Mouse (Mus musculus) liver (tissue): ENCODE results near the gene Ulk4.

Experiments used
- DNase-seq: peaks from one replicate; pipeline ENCODE4 v3.0.0-alpha.2; 2020; ENCODE audit warnings: mixed read lengths

The Ulk4 gene

DNA sequence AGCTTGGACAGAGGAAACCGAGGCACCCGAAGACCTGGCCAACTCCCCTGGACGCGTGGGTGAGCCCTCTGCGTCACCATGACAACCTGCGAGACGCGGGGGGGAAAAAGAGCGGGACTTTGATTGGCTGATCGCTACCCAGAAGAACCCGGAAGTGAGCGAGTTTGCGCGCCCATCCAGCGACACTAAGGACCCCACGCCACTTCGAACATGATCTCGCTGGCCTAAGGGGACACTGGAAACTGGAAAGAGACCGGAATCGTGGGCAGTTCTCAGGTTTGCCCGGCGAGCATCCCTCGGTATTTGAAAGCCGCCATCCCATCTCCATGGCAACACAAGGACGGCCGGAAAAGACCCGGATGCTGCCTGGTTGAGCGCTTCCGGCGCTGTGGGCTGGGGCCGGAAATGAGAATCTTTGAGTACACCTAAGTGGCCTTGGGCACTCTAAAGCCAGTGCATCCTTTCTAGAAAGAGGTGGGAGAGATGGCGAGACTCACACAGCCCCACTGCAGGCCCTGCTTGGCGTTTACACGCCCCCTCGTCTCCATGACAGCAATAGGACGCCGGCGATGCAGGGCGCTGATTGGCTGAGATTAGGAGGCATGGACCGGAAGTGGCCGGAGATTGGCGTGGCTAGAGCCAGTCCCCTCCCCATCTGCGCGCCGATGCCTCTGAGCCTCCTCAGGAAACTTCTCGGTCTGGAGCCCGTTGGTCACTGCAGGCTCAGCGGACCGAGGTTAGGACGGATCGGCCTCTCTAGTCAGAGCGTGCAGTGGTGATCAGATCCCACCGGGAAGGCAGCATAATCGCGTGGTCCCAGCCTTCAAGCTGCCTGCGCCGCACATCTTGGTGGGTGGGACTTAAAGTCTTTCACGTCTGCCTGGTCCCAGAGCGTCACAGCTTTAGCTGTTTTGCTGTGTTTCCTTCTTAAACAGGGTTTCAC is at the start of gene Ulk4:
Gene Ulk4 (minus strand): TSS at position 80 of the 943 bp plus-strand sequence.
- peak; percentile 88 for DNase-seq

DNA sequence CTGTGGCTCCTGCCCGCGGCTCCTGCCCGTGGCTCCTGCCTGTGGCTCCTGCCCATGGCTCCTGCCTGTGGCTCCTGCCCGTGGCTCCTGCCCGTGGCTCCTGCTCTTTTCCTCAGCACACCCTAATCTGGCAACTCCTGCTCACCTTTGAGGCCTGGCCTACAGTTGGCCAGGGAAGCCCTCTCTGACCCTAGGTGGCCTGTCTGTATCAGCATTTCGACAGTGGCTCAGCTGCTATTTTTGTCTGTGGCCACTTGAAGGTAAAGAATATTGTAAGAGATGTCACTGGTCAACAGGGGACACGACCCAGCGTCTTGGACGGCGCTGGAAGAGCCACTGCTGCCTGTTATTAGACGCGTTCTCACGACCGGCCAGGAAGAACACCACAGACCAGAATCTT is 45.0 kb upstream of the Ulk4 start:
- no peak for DNase-seq

DNA sequence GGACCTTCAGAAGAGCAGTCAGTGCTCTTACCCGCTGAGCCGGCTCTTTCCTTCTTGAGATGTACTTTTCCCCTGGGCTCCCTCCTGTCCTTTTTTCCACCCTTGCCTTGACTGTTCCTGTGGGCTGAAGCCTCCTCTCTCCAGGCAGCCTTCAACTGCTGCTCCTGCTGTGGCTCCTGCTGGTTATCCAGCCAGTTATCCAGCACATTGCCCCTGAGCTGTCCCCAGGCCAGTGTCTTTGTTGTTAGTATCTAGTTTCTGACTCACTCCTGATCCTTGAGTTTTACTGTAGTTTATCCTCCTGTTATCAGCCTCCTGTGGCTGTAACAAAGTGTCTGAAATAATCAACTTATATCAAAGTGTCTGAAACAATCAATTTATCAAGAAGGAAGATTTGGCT is 44.1 kb upstream of the Ulk4 start:
- no peak for DNase-seq

DNA sequence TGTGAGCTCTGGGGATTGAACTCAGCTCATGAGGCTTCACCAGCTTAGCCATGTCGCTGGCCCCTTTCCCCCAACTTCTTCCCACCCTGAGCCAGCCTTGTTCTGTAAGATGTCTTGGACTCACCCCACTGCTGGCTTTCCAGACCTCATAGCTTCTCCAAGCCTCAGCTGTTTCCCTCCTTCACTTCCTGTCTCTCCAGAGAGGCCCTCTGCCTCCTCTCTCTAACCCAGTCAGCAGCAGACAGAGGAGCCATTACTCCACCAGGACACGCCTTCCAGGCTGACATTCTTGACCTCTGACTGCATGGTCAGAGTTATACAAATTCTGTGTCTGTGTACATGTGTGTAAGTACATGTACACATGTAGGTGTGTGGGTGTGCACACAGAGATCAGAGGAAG is 43.4 kb upstream of the Ulk4 start:
- DNase-seq, result no peak

DNA sequence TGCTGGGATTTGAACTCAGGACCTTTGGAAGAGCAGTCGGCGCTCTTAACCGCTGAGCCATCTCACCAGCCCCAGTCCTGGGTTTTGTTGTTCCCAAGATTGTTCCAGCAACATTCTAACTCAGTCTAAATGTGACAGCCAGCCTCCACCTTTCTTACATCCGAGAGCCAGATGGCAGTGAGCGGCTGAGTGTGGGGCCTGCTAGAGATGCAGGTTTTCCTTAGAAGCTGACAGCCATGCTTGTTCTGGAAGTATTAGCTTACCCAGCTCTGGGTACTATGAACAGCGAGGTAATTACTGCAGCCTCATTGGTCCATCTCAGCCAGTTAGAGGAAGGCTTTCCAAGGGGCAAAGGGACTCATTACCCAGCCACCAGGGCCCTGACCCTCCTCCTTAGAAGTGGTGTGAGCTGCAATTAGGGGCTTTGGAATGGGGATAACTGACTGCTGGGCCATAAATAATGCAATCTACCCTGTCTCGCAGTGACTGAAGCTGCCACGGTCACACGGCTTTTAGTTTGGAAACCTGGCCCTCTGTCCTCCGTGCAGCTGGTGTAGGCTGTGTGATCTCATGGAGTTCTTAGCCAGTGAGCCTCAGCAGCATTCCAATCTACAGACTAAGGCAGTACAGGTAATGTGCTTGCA is 42.4 kb upstream of the Ulk4 start:
- no peak for DNase-seq

DNA sequence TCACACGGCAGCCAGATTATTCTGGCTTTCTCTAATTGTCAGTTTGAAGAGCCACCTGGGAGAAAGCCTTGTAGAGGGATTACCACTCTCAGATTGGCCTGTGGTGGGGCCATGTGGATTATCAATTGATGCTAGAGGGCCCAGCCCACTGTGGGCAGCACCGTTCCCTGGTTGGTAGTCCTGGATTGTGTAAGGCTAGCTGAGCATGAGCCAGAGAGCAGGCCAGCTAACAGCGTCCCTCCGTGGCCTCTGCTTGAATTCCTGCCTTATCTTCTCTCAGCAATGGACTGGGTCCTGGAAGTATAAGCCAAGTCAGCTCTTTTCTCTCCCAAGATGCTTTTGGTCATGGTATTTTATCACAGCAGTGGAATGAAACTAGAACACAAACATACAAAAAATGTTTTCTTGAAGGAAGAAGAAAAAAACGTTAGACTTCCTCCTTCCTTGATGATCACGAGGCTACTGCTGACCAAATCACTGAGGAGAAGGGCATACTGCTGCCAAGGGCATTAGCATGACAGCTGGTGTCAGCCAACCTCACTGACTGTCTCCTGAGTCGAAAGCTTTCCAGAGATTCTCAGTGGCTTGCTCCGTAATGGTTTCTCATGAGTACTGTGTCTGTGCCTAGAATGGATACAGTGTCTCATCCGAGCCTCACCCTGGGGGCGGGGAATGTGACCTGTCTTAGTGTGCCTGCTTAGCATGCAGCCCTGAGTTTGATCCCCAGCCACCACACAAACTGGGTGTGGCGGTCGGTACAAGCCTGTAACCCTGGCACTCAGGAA is 39.8 kb upstream of the Ulk4 start:
- no peak for DNase-seq

DNA sequence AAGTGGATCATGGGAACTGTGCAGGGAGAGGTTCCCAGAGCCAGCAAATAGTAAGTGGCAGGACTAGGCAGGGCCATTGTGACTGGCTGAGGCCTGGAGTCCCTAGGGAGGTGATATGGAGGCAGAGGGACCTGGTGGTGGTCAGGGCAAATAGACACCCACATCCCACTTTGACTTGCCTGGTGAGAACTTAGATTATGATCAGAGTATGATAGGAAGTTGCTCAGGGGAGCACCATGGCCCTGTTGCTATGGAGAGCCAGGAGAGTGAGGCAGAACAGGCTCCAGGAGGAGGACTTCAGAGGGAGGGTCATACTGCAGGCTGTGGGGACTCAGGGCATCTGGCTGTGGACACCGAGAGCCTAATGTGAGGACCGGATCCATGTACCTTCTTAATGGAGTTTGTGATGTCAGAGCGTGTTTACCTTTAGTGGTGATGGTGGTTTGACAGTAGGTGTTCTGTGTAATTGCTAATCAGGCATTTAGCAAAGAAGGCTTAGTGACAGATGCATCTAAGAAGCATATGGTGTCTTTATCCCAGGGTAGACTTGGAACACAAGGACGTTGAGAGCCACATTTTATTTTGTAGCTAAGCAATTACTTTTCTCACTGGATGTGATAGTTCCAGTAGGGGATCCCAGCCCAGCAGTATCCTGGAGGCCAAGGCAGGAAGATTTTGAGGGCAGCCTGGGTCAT is 39.1 kb upstream of the Ulk4 start:
- DNase-seq, result no peak

DNA sequence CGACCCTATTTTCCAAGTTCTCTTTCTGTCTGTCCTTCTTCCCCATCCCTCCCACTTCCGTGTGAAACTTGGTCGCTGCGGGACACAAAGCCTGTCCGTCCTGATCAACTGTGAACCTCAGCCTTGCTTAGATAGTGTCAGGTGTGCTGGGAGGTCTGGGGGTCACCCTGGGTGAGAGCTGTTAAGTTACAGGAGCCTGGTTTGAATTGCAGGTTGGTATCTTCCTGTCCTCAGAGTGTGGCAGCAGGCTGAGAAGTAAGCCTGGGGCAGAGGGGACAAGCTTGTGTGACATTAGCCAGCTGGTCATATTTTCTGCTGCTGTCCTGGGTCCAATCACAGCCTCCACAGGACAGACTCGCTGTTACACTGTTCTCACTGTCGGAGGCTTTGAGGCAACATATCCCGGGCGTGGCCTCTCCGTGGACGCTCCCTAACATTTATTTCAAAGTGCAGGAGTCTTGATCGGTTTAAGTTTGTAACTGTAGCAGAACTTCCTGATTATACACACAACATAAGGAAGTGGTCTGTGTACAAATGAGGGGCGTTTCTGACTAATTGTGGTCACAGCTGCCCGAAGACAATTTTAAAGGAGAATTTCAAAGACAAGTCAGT is 37.6 kb upstream of the Ulk4 start:
- DNase-seq, result no peak

DNA sequence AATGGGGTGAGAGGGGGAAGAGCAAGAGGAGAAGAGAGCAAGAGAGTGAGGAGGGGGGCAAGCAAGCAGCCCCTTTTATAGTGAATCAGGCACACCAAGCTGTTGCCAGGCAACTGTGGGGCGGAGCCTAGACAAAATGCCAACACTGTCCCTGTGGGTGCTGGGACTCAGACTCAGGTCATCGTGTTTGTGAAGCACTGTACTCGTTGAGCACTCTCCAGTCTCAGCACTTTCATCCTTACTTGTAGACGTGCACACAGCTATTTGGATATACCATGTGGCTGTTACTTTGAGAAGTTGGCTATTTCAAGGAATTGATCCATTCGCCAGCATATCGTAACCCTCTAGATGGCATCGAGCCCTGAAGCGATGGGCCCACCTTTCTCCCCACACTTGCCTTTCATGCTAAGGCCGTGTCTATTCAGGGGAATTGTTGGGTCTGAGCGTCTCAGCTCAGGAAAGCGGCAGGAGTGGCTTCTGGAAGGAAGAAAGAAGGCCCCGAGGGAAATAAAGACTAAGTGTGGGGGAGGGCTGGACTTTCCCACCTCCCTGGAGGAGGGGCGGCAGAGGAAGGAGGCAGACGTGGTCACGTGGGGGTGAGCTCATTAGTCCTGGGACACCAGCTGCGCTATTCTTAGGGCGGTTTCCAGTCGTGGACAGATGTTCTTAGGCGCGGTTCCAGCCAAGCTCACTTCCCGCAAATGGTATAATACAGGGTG is 36.8 kb upstream of the Ulk4 start:
- peak; percentile 73 for DNase-seq

DNA sequence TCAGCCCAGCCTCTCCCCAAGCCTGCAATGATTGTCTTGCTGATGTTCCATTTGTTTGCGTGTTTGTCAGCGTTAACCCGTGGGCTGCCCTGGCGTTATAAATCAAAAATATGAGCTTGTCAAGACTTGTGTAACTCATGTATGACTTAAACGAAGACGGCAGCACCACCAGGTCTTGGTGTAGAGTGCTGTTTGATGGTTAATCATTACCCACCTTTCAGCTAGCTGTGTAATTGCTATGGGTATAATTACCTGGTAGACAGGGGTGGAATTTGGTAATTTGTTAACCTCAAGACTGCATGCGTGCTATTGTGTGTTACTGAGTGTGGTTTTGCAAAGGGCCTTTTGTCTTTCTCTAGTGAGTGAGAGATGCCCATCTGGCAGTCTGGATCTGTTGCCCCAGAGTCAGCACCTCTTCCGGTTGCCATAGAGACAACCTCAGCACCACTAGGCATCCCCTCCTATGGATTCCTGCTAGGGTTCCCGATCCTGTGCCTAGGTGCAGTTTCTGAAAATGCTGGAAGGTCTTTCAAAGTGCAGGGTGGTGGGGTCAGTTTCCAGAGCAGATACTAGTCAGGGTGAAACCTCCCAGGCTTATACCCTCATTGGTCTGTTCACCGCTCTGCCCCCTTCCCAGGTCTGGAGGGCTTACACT is 35.4 kb upstream of the Ulk4 start:
- no peak for DNase-seq

DNA sequence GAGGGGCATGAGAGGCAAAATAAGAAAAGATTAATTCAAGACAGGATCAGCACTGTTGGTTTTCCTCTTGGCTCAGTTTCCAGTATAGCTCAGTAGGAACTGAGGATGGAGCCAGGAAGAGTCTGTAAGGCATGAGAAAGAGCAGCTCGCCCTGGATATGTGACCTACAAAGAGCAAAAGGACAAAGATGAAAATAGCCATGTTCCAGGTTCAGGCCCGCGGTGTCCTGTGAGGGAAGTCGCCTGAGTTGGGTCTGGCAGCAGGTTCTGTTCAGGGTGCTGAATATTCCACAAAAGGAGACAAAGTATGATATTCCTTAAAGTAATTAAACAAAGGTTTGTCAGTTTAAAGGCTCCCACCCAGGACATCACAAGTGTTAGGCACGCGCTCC is 34.8 kb upstream of the Ulk4 start:
- no peak for DNase-seq

DNA sequence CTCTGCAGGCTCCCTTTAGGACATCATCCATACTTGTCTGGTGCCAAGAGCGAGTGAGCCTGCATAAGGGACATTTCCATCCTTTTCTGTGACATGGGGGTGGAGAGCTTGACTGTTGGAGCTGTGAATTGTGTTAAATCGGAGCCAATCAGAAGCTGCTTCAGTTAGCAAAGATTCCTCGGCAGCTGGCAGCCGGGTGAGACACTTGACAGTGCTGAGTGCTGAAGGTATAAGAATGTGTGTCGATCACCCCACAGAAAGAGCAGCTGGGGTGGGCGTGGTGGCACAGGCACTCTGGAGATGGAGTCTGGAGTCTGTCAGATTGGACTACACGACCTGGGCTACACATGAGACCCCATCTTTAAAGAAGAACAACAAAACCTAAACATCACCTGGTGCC is 33.5 kb upstream of the Ulk4 start:
- DNase-seq, result no peak

DNA sequence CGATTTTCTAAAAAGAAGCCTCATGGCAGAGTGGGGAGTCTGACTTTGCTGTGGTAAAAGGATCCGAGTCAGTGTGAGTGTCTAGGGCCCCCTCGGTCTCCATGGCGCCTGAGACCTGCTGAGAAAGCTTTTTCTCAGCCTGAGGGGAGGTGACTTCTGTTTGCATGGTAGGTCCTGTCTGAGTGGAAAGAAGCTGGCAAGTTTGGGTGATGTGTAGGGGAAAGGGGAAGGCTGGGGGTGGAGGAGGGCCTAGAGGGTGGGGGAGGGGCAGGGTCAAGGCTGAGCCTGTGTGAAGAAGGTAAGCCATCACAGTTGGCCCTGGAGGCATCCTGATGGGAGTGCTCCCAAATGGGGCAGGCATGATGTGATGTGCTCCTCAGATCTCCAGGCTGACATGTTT is 32.3 kb upstream of the Ulk4 start:
- no peak for DNase-seq

DNA sequence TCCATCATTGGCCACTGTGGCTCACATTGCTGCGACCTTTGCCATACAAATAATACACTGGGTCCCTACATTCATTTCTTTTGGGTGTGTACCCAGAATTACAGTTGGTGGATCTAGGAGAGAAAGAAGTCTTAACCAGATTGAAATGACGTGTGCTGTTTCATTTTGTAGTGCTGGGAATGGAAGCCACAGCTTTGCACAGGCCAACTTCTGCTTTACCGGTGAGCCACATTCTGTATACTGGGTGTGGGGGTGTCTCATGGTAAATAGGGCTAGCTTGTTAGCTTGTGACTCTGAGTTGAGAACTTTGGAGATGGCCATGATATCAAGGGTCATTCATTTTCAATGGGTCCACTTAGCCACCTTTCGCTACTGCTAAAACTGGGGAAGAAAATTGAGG is 28.5 kb upstream of the Ulk4 start:
- DNase-seq, result no peak

DNA sequence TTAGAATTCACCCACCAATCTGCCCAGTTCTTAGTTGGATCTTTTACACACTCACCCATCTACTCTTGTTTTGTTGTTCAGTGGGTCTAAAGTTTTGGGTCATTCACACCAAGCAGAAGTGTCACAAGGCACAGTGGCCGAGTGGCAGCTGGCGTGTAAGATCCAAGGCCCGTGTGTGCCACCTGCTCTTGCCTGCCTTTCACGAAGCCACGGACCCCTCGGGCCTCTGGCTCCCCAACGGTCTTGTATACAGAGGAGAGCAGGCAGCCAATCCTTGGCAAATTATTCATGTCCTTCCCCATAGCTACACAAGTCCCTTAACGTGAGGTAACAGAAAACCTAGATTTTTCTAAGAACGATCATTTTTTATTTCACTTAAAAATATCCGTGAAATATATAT is 27.5 kb upstream of the Ulk4 start:
- DNase-seq, result no peak

DNA sequence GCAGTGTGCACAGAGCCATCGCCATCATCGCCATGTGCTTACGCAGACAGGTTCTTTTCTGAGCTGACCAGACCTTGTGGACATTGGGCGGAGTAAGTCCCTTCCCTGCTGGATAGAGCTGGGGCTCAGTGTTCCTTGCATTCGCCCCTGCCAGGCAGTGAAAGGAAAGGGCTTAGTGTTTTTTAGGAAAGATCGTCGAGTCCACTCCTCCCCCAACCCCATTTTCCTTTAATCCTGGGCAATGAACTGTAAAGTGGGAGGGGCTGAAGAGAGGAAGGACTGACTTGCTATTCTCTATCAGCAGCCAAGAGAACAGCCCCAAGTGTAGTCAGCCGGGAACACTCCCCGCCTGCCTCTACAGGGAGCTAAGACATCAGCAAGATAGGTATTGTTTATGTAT is 26.8 kb upstream of the Ulk4 start:
- no peak for DNase-seq

DNA sequence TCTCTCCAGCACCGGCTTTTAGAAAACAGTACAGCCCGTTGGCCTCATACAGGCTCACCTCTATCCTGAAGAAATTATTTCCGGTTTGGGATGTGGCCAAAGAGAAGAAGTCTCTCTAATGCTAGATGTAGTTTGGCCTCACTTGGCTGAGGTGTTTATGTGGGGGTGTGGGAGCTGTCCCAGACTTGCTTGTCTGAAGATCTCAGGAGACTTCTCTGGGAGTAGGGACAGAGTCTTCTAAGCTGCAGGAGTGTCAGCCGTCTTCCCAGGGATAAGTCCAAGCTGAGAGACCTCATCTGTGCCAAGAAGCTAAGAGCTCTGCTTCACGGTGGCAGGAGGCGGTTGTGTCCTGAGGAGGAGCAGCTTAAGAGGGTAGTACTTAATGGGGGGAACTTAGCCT is 26.1 kb upstream of the Ulk4 start:
- no peak for DNase-seq

DNA sequence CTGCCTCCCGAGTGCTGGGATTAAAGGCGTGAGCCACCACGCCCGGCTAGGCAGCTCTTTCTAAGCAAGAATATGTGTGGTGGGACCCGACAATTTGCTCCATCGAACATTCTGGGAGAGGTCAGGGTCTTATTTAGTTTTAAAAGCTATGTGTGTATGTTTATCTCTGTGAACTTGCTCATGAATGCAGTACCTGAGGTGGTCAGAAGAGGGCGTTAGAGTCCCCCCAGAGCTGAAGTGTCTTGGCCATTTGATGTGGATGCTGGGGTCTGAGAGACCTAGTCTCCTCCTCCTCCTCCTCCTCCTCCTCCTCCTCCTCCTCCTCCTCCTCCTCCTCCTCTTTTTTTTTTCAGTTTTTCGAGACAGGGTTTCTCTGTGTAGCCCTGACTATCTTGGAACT is 25.5 kb upstream of the Ulk4 start:
- DNase-seq, result no peak

DNA sequence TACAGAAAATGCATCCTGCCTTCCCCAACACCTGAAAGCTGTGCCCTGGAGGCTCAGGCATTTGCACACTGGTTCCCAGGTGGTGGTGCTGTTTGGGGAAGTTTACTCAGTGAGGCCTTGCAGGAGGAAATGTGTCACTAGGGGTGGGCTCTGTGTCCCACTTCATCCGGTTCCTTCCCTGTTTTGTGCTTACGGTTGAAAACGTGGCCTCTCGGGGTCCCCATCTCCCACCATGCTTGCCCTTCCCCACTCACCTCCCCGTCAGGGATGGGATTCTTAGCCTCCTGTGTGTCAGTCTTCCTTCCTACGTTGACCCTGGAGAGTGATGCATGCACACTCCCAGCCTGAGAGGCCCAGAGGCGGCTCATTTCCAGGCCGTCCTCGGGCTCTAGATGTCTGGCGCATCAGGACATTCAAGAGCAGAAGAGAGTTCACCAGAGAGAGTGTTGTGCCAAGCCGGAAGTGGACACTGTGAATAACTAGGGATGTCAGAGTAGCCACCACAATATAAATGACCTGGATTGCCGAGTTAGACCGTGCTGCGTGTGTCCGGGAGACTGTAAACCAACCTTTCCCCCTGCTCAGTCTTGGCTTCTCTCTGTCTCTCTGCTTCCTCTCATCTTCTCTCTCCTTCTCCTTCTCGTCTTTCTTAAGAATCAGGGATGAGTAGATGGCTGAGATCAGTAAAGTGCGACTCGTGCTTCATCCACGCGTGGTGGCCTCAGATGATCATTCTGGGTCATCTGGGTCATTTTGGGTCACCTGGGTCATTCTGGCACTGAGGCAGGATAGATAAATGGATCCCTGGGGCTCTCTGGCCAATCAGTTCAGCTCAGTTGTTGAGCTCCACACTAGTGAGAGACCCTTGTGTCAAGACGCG is 24.3 kb upstream of the Ulk4 start:
- DNase-seq, result no peak

DNA sequence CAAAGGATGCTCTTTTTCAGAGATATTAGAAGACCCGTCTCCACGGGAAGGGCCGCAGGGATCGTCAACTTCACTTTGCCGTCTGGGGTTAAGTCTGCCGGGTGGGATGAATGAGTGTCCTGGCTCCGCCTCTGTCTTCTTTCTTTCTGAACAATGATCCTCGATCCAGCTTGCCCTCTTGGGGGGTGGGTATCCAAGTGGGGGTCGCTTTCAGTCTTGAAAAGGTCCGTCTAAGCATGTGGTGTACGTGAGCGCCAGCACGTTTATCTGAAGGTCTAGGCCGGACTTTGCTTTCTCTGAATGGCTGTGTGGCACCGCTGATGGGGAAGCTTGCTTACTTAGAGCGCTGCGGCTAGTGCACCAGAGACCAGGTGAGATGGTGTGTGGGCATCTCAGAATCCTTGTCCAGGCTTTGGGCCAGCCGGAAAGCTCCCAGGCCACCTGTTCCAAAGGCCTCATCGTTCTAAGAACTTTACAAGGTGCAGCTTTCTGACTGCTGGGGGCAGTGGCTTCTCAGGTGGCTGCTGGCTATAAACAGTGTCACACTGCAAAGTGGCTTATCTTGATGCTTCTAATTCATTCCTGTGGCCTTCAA is 23.1 kb upstream of the Ulk4 start:
- no peak for DNase-seq
